Mouse (Mus musculus) midbrain, embryonic 16.5 days (tissue): ENCODE measurements around the gene Cd93. TPM values are rescaled to one million over a fixed set of nuclear protein-coding genes. Genes with fewer than 3 reads are reported as not detected.
A peak's percentile ranks its signal among the peaks of the same experiment; 100 is the strongest.

Source experiments
- ATAC-seq: fragments of 200-750 bp; cut with Nextera tagmentation; 2 replicates; pipeline ENCODE4 v1.8.0; 2017; ENCODE audit warnings: moderate TSS enrichment
- H3K27ac ChIP-seq: fragments of 300-500 bp; sonication (generic); 2 replicates; pipeline ENCODE4 v1.5.1; 2014; ENCODE audit warnings: mild to moderate bottlenecking, low read length, mixed read lengths
- H3K27me3 ChIP-seq: fragments of 300-500 bp; sonication (generic); 2 replicates; pipeline ENCODE4 v1.6.1; 2014; ENCODE audit warnings: low read depth, low read length, mixed read lengths; ENCODE audit not compliant: control insufficient read depth, insufficient read depth
- H3K36me3 ChIP-seq: fragments of 300-500 bp; sonication (generic); 2 replicates; pipeline ENCODE4 v1.6.1; 2014; ENCODE audit warnings: mild to moderate bottlenecking, low read length, moderate library complexity, mixed read lengths; ENCODE audit not compliant: control insufficient read depth, insufficient read depth
- H3K4me1 ChIP-seq: fragments of 300-500 bp; sonication (generic); 2 replicates; pipeline ENCODE4 v1.6.1; 2014; ENCODE audit warnings: mild to moderate bottlenecking, low read length, mixed read lengths; ENCODE audit not compliant: control insufficient read depth, insufficient read depth
- H3K4me2 ChIP-seq: fragments of 300-500 bp; sonication (generic); 2 replicates; pipeline ENCODE4 v1.6.1; 2014; ENCODE audit warnings: mild to moderate bottlenecking, low read length, mixed read lengths
- H3K4me3 ChIP-seq: fragments of 300-500 bp; sonication (generic); 2 replicates; pipeline ENCODE4 v1.5.1; 2014; ENCODE audit warnings: low read depth, mild to moderate bottlenecking, low read length, moderate library complexity, mixed read lengths
- H3K9ac ChIP-seq: fragments of 300-500 bp; sonication (generic); 2 replicates; pipeline ENCODE4 v1.6.1; 2014; ENCODE audit warnings: low read depth, low read length, mixed read lengths
- H3K9me3 ChIP-seq: fragments of 300-500 bp; sonication (generic); replicated peaks from 2 replicates; pipeline ENCODE4 v1.6.1; 2014; ENCODE audit warnings: mild to moderate bottlenecking, low read length, mixed read lengths; ENCODE audit not compliant: control insufficient read depth, poor library complexity, severe bottlenecking
- WGBS: fragments of 180-500 bp; shearing (Covaris S2); extraction: QIAGEN DNeasy Blood & Tissue Kit; methylation state at CpG from one replicate; pipeline ENCODE4 v1.1.7; 2014; 5-methylcytosine and 5-hydroxymethylcytosine counted together
- polyA plus RNA-seq: library from polyadenylated mRNA; unstranded; fragments of >200 nt; fragmentation: Nextera tagmentation; extraction: Ambion mirVana; gene quantifications from 2 replicates; pipeline ENCODE4 v1.2.1, GENCODE M21; 2015

The Cd93 gene
- 7.2 and 7.4 TPM in 2 replicates for polyA plus RNA-seq

- Histone ChIP-seq H3K27me3 (no peaks in the 10 kb centered on the region), H3K4me1 (no peaks in the 10 kb centered on the region), H3K4me2 (no peak within 1 kb of the TSS), H3K27ac (no peak within 1 kb of the TSS), H3K9me3 (no peaks in the 10 kb centered on the region), H3K36me3 (no peaks in the 10 kb centered on the region), H3K9ac (no peak within 1 kb of the TSS), H3K4me3 (no peak within 1 kb of the TSS)
- 61% methylated on average over 13 of the region's 13 CpGs for WGBS
- peak; percentile 14; the same call in 1 of the 2 replicates for ATAC-seq
These were observed at the start of gene Cd93 for GRCm38 (mm10) chr2:148443249-148443958. Gene Cd93, minus strand, starts transcription at chr2:148443563.

DNA sequence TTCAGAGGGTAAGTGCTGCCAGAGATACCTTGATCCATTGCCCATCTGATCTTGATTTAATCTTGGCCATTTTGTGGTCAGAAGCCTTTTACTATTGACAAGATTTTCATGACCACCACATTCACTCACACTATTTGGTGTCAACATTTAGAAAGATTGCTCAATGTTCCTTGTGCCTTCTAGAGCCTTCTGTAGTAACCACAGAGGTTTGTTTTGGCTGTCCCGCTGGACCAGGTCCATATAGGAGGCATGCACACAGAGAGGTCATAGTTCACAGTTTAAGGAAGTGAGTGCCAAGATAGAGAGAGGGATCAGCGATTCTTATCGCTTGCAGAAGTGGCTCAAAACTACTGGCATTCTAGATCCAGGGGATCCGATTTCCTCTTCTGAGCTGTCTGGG is 48.7 kb upstream of the Cd93 start:
- Histone ChIP-seq H3K9me3 (no peaks in the 10 kb centered on the region), H3K4me1 (no peaks in the 10 kb centered on the region), H3K9ac (no peak overlapping the region), H3K27ac (no peak overlapping the region), H3K4me2 (no peak overlapping the region), H3K36me3 (no peaks in the 10 kb centered on the region), H3K27me3 (no peaks in the 10 kb centered on the region), H3K4me3 (no peak overlapping the region)
- WGBS, result 87% methylated on average over 4 of the region's 4 CpGs
- no peak for ATAC-seq

DNA sequence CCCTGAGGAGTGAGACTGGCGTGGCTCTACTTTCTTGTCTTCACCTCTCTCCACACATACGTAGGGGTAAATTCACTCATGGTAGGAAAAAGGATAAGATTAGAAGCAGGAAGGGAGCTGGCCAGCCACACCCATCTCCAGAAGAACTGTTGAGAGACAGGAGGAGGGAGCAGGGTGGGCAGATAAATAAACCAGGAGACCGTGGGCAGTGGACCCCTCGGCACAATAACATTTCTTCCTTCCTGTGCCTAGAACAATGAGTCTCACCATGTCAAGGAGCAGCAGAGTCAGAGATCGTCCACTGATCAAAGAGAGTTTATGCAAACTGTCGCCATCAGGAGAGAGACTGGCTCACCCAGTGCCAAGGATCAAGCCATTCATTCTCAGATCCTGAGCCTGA is 46.8 kb upstream of the Cd93 start:
- H3K27me3 ChIP-seq, result no peaks in the 10 kb centered on the region
- 58% methylated on average over 6 of the region's 6 CpGs for WGBS
- no peak overlapping the region for H3K27ac ChIP-seq
- no peak overlapping the region for H3K4me3 ChIP-seq
- no peak for ATAC-seq
- H3K4me1 ChIP-seq, result no peaks in the 10 kb centered on the region
- H3K4me2 ChIP-seq, result no peak overlapping the region
- H3K9ac ChIP-seq, result no peak overlapping the region
- H3K36me3 ChIP-seq, result no peaks in the 10 kb centered on the region
- no peaks in the 10 kb centered on the region for H3K9me3 ChIP-seq

DNA sequence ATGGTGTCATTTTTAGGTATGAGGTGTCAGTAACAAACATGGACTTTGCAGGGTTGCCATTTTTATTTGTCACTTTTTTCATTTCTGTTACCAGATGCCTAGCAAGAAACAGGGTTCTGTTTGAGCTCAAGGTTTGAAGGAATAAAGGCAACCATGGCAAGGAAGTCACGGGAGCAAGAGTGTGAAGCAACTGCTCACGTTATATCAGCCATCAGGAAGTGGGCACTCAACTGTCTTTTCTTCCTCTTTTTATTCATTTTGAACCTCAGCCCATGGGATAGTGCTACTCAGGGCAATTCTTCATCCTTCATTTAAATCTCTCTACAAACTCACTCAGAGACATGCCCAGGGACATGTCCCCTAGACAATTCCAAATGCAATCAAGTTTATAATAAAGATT is 45.5 kb upstream of the Cd93 start:
- no peaks in the 10 kb centered on the region for H3K9me3 ChIP-seq
- no peaks in the 10 kb centered on the region for H3K36me3 ChIP-seq
- H3K4me1 ChIP-seq, result no peaks in the 10 kb centered on the region
- no peak overlapping the region for H3K27ac ChIP-seq
- no peaks in the 10 kb centered on the region for H3K27me3 ChIP-seq
- WGBS, result 94% methylated on average over 2 of the region's 2 CpGs
- H3K4me3 ChIP-seq, result no peak overlapping the region
- ATAC-seq, result no peak
- H3K9ac ChIP-seq, result no peak overlapping the region
- H3K4me2 ChIP-seq, result no peak overlapping the region

- H3K27me3 ChIP-seq, result no peaks in the 10 kb centered on the region
- H3K36me3 ChIP-seq, result no peaks in the 10 kb centered on the region
- ATAC-seq, result no peak
- no peaks in the 10 kb centered on the region for H3K4me1 ChIP-seq
- H3K4me3 ChIP-seq, result no peak overlapping the region
- H3K9me3 ChIP-seq, result no peaks in the 10 kb centered on the region
- no peak overlapping the region for H3K9ac ChIP-seq
- no peak overlapping the region for H3K4me2 ChIP-seq
- 96% methylated on average over 4 of the region's 4 CpGs for WGBS
- H3K27ac ChIP-seq, result no peak overlapping the region
These were observed 42.2 kb upstream of the Cd93 start for GRCm38 (mm10) chr2:148485576-148485975.

- no peak overlapping the region for H3K4me3 ChIP-seq
- no peaks in the 10 kb centered on the region for H3K27me3 ChIP-seq
- no peak overlapping the region for H3K4me2 ChIP-seq
- no peak overlapping the region for H3K27ac ChIP-seq
- H3K4me1 ChIP-seq, result no peaks in the 10 kb centered on the region
- no peaks in the 10 kb centered on the region for H3K36me3 ChIP-seq
- WGBS, result 88% methylated on average over 8 of the region's 8 CpGs
- no peaks in the 10 kb centered on the region for H3K9me3 ChIP-seq
- no peak for ATAC-seq
- H3K9ac ChIP-seq, result no peak overlapping the region
These were observed 37.0 kb upstream of the Cd93 start for GRCm38 (mm10) chr2:148480376-148480775.

GRCm38 (mm10) chr2:148478141-148478701 is 34.9 kb upstream of the Cd93 start:
- peak; percentile 88 for ATAC-seq
- Histone ChIP-seq H3K27ac (0 out of 2 replicates have a peak overlapping the region, but pooled peaks have one; percentile 18), H3K9ac (no peak overlapping the region), H3K4me1 (no peaks in the 10 kb centered on the region), H3K36me3 (no peaks in the 10 kb centered on the region), H3K9me3 (no peaks in the 10 kb centered on the region), H3K4me3 (no peak overlapping the region), H3K4me2 (no peak overlapping the region), H3K27me3 (no peaks in the 10 kb centered on the region)
- WGBS, result 28% methylated on average over 3 of the region's 3 CpGs

- WGBS, result 78% methylated on average over 2 of the region's 2 CpGs
- no peaks in the 10 kb centered on the region for H3K4me1 ChIP-seq
- H3K36me3 ChIP-seq, result no peaks in the 10 kb centered on the region
- no peaks in the 10 kb centered on the region for H3K9me3 ChIP-seq
- H3K27ac ChIP-seq, result no peak overlapping the region
- ATAC-seq, result no peak
- H3K4me2 ChIP-seq, result no peak overlapping the region
- H3K27me3 ChIP-seq, result no peaks in the 10 kb centered on the region
- no peak overlapping the region for H3K4me3 ChIP-seq
- no peak overlapping the region for H3K9ac ChIP-seq
These were observed 34.0 kb upstream of the Cd93 start for GRCm38 (mm10) chr2:148477346-148477745.

DNA sequence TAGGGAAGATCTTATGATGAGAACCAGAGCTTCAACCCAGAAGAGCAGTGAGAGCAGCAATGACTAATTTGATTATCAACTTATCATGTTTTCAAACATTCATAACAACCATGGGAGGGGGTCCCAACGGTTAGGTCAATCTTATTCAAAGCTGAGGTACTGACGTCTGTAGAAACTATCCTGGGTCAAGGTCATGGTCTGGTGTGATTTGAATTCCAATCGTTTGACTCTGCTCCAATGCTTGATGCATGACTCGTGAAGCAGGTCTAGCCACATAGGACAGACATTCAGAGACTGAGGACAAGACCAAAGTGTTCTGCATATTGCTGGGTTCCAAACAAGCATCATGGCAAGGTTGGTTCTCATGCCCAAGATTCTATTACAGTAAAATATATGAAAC is 33.2 kb upstream of the Cd93 start:
- no peak overlapping the region for H3K4me2 ChIP-seq
- H3K27ac ChIP-seq, result no peak overlapping the region
- ATAC-seq, result no peak
- 0 out of 2 replicates have a peak, but pooled peaks cover 4% of the 10 kb centered on the region for H3K9me3 ChIP-seq
- H3K27me3 ChIP-seq, result no peaks in the 10 kb centered on the region
- 81% methylated on average over 4 of the region's 4 CpGs for WGBS
- no peak overlapping the region for H3K9ac ChIP-seq
- H3K36me3 ChIP-seq, result no peaks in the 10 kb centered on the region
- no peak overlapping the region for H3K4me3 ChIP-seq
- no peaks in the 10 kb centered on the region for H3K4me1 ChIP-seq
